Comparison of ENCODE assay signal across 9 mouse cellular contexts in genomic region chr1:69106322-69106761, GRCm38 (mm10). TPM values are rescaled to one million over a fixed set of nuclear protein-coding genes. Genes with fewer than 3 reads are reported as not detected.
DNase-seq lines count a peak whose midpoint lies in the region; ATAC-seq and TF ChIP-seq lines count a peak whose summit lies in the region.
"Had no signal": no experiment of that assay in that cellular context is flagged by ENCODE, and none has a peak within 500 bp of the region (broad histone marks: within the 10 kb centered on the region; RNA-seq: fewer than 3 reads in every experiment).

No protein-coding gene starts in this region.

- peak overlapping the region; percentile 81 to 83 for H3K4me3 ChIP-seq in heart, embryonic 14.5 days (ENCODE audit: control insufficient read depth in 1 of 2, insufficient read depth in 1 of 2, low read depth in 1 of 2, low read length in 2 of 2)
- peak overlapping the region; percentile 75 for H3K4me3 ChIP-seq in kidney, postnatal 0 days (replicated peaks; ENCODE audit: low read depth, low read length)
- H3K4me3 ChIP-seq in liver, embryonic 15.5 days (replicated peaks): peak overlapping the region; percentile 38
- H3K4me3 ChIP-seq in neural tube, embryonic 15.5 days (replicated peaks): peak overlapping the region; percentile 79

- under 1% methylated on average over 24 of the region's 24 CpGs for WGBS in heart, embryonic 14.5 days
- under 1% methylated on average over 24 of the region's 24 CpGs for WGBS in kidney, postnatal 0 days
- 1% methylated on average over 24 of the region's 24 CpGs for WGBS in liver, embryonic 15.5 days (ENCODE audit: insufficient replicate concordance)
- 1% methylated on average over 24 of the region's 24 CpGs for WGBS in neural tube, embryonic 15.5 days

- no peaks in the 10 kb centered on the region for H3K9me3 ChIP-seq in heart, embryonic 14.5 days (ENCODE audit: control insufficient read depth, low read length)
- H3K9me3 ChIP-seq in kidney, postnatal 0 days (replicated peaks; ENCODE audit: low read length): no peaks in the 10 kb centered on the region
- H3K9me3 ChIP-seq in liver, embryonic 15.5 days (replicated peaks): no peaks in the 10 kb centered on the region
- H3K9me3 ChIP-seq in neural tube, embryonic 15.5 days (replicated peaks): no peaks in the 10 kb centered on the region

- ATAC-seq in heart, embryonic 14.5 days (ENCODE audit: insufficient number of reproducible peaks, insufficient read depth, low FRiP score, low read depth): peak; percentile 24; the same call in 1 of the 2 replicates
- ATAC-seq in kidney, postnatal 0 days (replicated peaks; ENCODE audit: low FRiP score, low read depth): 0 out of 2 replicates have a peak, but pooled peaks have one; percentile 34
- no peak for ATAC-seq in liver, embryonic 15.5 days (ENCODE audit: insufficient read depth)
- 0 out of 2 replicates have a peak, but pooled peaks have one; percentile 16 for ATAC-seq in neural tube, embryonic 15.5 days (ENCODE audit: low FRiP score)

- no peak for TF ChIP-seq CTCF in kidney, postnatal 0 days (IDR thresholded peaks at IDR 0.05; ENCODE audit: low read depth)

- H3K4me2 ChIP-seq in heart, embryonic 14.5 days (ENCODE audit: low read length): peak overlapping the region; percentile 82
- H3K4me2 ChIP-seq in kidney, postnatal 0 days (ENCODE audit: low read length): peak overlapping the region; percentile 96
- H3K4me2 ChIP-seq in liver, embryonic 15.5 days: peak overlapping the region; percentile 72
- H3K4me2 ChIP-seq in neural tube, embryonic 15.5 days: peak overlapping the region; percentile 91

- no peaks in the 10 kb centered on the region for H3K36me3 ChIP-seq in heart, embryonic 14.5 days (ENCODE audit: control insufficient read depth, insufficient read depth, low read length)
- H3K36me3 ChIP-seq in kidney, postnatal 0 days (ENCODE audit: insufficient read depth, low read length): no peaks in the 10 kb centered on the region
- no peaks in the 10 kb centered on the region for H3K36me3 ChIP-seq in liver, embryonic 15.5 days (replicated peaks)
- H3K36me3 ChIP-seq in neural tube, embryonic 15.5 days: no peaks in the 10 kb centered on the region

- peak; percentile 6 for DNase-seq in gastrocnemius, postnatal 14 days
- no peak for DNase-seq in gastrocnemius, adult 18-20 months (ENCODE audit: low spot score)
- peak; percentile 56 to 61 for DNase-seq in cerebellum, postnatal 36 days
- peak; percentile 23 for DNase-seq in kidney, postnatal 0 days (ENCODE audit: low spot score)
- DNase-seq in frontal cortex, postnatal 14 days (ENCODE audit: low spot score in 2 of 2): no peak

- intact Hi-C loops in gastrocnemius, postnatal 14 days (cut with DNase I; ENCODE audit: low total_unique reads): no loop called here

- no peaks in the 10 kb centered on the region; the same call in 1 of the 2 replicates for H3K27me3 ChIP-seq in heart, embryonic 14.5 days (ENCODE audit: control insufficient read depth, insufficient read depth, low read length)
- 0 out of 2 replicates have a peak, but pooled peaks cover 15% of the 10 kb centered on the region for H3K27me3 ChIP-seq in kidney, postnatal 0 days (ENCODE audit: insufficient read depth, low read length)
- peaks cover 55% of the 10 kb centered on the region for H3K27me3 ChIP-seq in liver, embryonic 15.5 days
- no peaks in the 10 kb centered on the region; the same call in 1 of the 2 replicates for H3K27me3 ChIP-seq in neural tube, embryonic 15.5 days (replicated peaks)

- peak overlapping the region; percentile 88 for H3K9ac ChIP-seq in heart, embryonic 14.5 days (ENCODE audit: low read length)
- H3K9ac ChIP-seq in kidney, postnatal 0 days (ENCODE audit: low read depth, low read length): peak overlapping the region; percentile 65; the same call in 1 of the 2 replicates
- H3K9ac ChIP-seq in liver, embryonic 15.5 days: no peak overlapping the region
- peak overlapping the region; percentile 70 for H3K9ac ChIP-seq in neural tube, embryonic 15.5 days (replicated peaks)

- H3K4me1 ChIP-seq in heart, embryonic 14.5 days (ENCODE audit: control insufficient read depth in 2 of 2, insufficient read depth in 2 of 2, low read length in 2 of 2): peaks cover 0 to 17% of the 10 kb centered on the region in 2 experiments; a peak in 3 of 4 replicates
- H3K4me1 ChIP-seq in kidney, postnatal 0 days (replicated peaks; ENCODE audit: insufficient read depth, low read length): peaks cover 5% of the 10 kb centered on the region; the same call in 1 of the 2 replicates
- 0 out of 2 replicates have a peak, but pooled peaks cover 6% of the 10 kb centered on the region for H3K4me1 ChIP-seq in liver, embryonic 15.5 days (replicated peaks)
- H3K4me1 ChIP-seq in neural tube, embryonic 15.5 days: peaks cover 32% of the 10 kb centered on the region

- peak overlapping the region; percentile 91 to 99 for H3K27ac ChIP-seq in heart, embryonic 14.5 days (replicated peaks in 1 of 2; ENCODE audit: control insufficient read depth in 1 of 2, insufficient read depth in 1 of 2, low read depth in 2 of 2, low read length in 2 of 2)
- peak overlapping the region; percentile 81 for H3K27ac ChIP-seq in kidney, postnatal 0 days
- H3K27ac ChIP-seq in liver, embryonic 15.5 days (replicated peaks): no peak overlapping the region
- H3K27ac ChIP-seq in neural tube, embryonic 15.5 days (replicated peaks): peak overlapping the region; percentile 78

RNA-seq across cellular contexts. Expression of gene Erbb4, which starts 1.5 kb away (rescaled TPM):
- under 1 TPM; 0.78 to 0.88 TPM for total RNA-seq in gastrocnemius, postnatal 14 days (2021)
- under 1 TPM; 0.18 to 0.33 TPM for total RNA-seq in gastrocnemius, adult 18-20 months (2021)
- 13.4 and 13.8 TPM in 2 replicates for polyA plus RNA-seq in heart, embryonic 14.5 days (2014; fragmentation: Nextera tagmentation; extraction: Ambion mirVana)
- polyA plus RNA-seq in kidney, postnatal 0 days (2015; fragmentation: Nextera tagmentation; extraction: Ambion mirVana): 5.0 and 5.3 TPM in 2 replicates
- 0.01 and 0.08 TPM in 2 replicates for polyA plus RNA-seq in liver, embryonic 15.5 days (2015; fragmentation: Nextera tagmentation; extraction: Ambion mirVana)
- polyA plus RNA-seq in neural tube, embryonic 15.5 days (2015; fragmentation: Nextera tagmentation; extraction: Ambion mirVana): 12.1 and 12.8 TPM in 2 replicates
- polyA plus RNA-seq: C2C12 had no signal

Comparison
In these comparisons a context has a peak if more than half of its experiments do, and no peak if none do; other contexts are left out.
1. DNase-seq: peak in gastrocnemius, postnatal 14 days (single experiment), cerebellum, postnatal 36 days (2 of 2) and kidney, postnatal 0 days (single experiment); none in gastrocnemius, adult 18-20 months (single experiment) and frontal cortex, postnatal 14 days (0 of 2).
2. Peak in every context shown above with its lines, with median percentiles within 50 percentile points of each other: H3K4me2 ChIP-seq and H3K4me3 ChIP-seq.